Mouse (Mus musculus) olfactory bulb, adult 2 months (tissue): ENCODE measurements around the gene Aurkaip1.

ENCODE experiments used
- CTCF ChIP-seq: fragments of 200-500 bp; IDR thresholded peaks from 2 replicates; pipeline ENCODE4 v1.5.1; 2012; ENCODE audit warnings: low read depth, mild to moderate bottlenecking, low read length, moderate library complexity; ENCODE audit not compliant: insufficient read depth
- POLR2A ChIP-seq: fragments of 200-500 bp; IDR thresholded peaks from 2 replicates; pipeline ENCODE4 v1.6.1; 2012; ENCODE audit warnings: mild to moderate bottlenecking, low read depth, low read length, moderate library complexity; ENCODE audit not compliant: insufficient read depth

- TF ChIP-seq CTCF = no peak
- no peak for TF ChIP-seq POLR2A
Observed at GRCm38 (mm10) chr4:155847591-155848352, 16.7 kb downstream of the Aurkaip1 start.
